Mouse (Mus musculus) forebrain, embryonic 16.5 days (tissue): ENCODE measurements at regions not wholly inside any gene's neighbourhood (a gene's known extent, or its start where the extent isn't known, plus 50 kb on each side); places are given as distances from the start of the nearest gene placed in this dataset.

Experiments used
- ATAC-seq: fragments of 200-750 bp; cut with Nextera tagmentation; 2 replicates; pipeline ENCODE4 v1.8.0; 2017; ENCODE audit warnings: mild to moderate bottlenecking, moderate library complexity
- H3K27ac ChIP-seq: fragments of 300-500 bp; sonication (generic); 2 replicates; pipeline ENCODE4 v1.5.1; 2014; ENCODE audit warnings: low read length, control low read depth
- H3K27me3 ChIP-seq: fragments of 300-500 bp; sonication (generic); replicated peaks from 2 replicates; pipeline ENCODE4 v1.6.1; 2014; ENCODE audit warnings: low read length; ENCODE audit not compliant: control insufficient read depth, insufficient read depth
- H3K36me3 ChIP-seq: fragments of 300-500 bp; sonication (generic); 2 replicates; pipeline ENCODE4 v1.6.1; 2014; ENCODE audit not compliant: control insufficient read depth, insufficient read depth
- H3K4me1 ChIP-seq: fragments of 300-500 bp; sonication (generic); replicated peaks from 2 replicates; pipeline ENCODE4 v1.6.1; 2014; ENCODE audit warnings: low read length; ENCODE audit not compliant: control insufficient read depth, insufficient read depth
- H3K4me2 ChIP-seq: fragments of 300-500 bp; sonication (generic); 2 replicates; pipeline ENCODE4 v1.6.1; 2014; ENCODE audit warnings: mild to moderate bottlenecking, low read length, control low read depth
- H3K4me3 ChIP-seq: fragments of 300-500 bp; sonication (generic); replicated peaks from 2 replicates; pipeline ENCODE4 v1.5.1; 2014; ENCODE audit warnings: mild to moderate bottlenecking, low read length, control low read depth
- H3K9ac ChIP-seq: fragments of 300-500 bp; sonication (generic); replicated peaks from 2 replicates; pipeline ENCODE4 v1.6.1; 2014; ENCODE audit warnings: low read depth, low read length, control low read depth
- H3K9me3 ChIP-seq: fragments of 300-500 bp; sonication (generic); 2 replicates; pipeline ENCODE4 v1.6.1; 2016; ENCODE audit warnings: low read length; ENCODE audit not compliant: control insufficient read depth
- WGBS: fragments of 180-500 bp; shearing (Covaris S2); extraction: QIAGEN DNeasy Blood & Tissue Kit; methylation state at CpG from one replicate; pipeline ENCODE4 v1.1.7; 2014; 5-methylcytosine and 5-hydroxymethylcytosine counted together

DNA sequence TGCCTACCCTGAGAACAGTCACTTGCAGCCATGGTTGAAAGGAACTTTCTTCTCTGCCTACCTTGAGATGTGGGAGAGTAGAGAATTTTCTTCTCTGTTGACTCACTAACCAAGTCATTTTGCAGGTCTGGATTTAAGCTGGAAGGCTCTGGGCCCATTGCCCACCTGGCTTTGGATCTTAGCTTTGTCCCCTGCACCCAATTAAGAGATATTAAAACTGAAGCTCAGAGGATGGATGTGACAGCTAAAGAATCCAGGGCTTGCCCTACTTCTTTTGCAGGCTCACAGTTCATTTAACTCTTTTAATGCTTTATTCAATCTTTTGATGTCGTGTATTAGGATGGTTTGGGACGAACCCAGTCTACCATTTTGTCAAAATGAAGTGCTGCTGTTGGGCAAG lies 58.8 kb upstream of the Gnao1 start:
- Histone ChIP-seq H3K36me3 (no peaks in the 10 kb centered on the region), H3K9ac (no peak overlapping the region), H3K27ac (no peak overlapping the region), H3K4me1 (peaks cover 2% of the 10 kb centered on the region; the same call in 1 of the 2 replicates), H3K9me3 (no peaks in the 10 kb centered on the region), H3K4me2 (no peak overlapping the region), H3K4me3 (no peak overlapping the region), H3K27me3 (no peaks in the 10 kb centered on the region)
- ATAC-seq: no peak
- 8% methylated on average over 2 of the region's 2 CpGs for WGBS

DNA sequence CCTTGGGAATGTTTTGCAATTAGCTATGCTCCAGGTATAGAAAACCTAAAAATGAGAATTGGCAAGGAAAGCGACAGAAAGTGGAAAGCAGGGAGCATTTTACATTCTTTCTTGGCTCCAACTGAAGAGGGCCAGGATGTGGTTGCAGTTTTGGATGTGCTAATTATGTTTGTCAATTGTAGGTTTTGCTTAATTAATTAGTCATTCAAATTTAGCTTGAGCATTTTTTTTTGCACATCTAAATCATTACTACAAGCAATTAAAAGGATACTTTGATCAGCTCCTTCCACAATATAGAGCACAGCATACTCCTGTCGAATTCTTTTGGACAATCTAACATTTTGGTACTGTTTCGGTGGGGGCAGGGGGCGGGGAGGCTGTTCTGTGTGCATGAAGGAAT lies 53.8 kb upstream of the Gnao1 start:
- Histone ChIP-seq H3K4me1 (peaks cover 6% of the 10 kb centered on the region; the same call in 1 of the 2 replicates), H3K9ac (no peak overlapping the region), H3K9me3 (no peaks in the 10 kb centered on the region), H3K4me3 (no peak overlapping the region), H3K27me3 (no peaks in the 10 kb centered on the region), H3K27ac (no peak overlapping the region), H3K36me3 (no peaks in the 10 kb centered on the region), H3K4me2 (no peak overlapping the region)
- no peak for ATAC-seq
- WGBS: 41% methylated on average over 4 of the region's 4 CpGs
